Mouse (Mus musculus): ENCODE measurements at regions not wholly inside any gene's neighbourhood (a gene's known extent, or its start where the extent isn't known, plus 50 kb on each side); places are given as distances from the start of the nearest gene placed in this dataset.

DNA sequence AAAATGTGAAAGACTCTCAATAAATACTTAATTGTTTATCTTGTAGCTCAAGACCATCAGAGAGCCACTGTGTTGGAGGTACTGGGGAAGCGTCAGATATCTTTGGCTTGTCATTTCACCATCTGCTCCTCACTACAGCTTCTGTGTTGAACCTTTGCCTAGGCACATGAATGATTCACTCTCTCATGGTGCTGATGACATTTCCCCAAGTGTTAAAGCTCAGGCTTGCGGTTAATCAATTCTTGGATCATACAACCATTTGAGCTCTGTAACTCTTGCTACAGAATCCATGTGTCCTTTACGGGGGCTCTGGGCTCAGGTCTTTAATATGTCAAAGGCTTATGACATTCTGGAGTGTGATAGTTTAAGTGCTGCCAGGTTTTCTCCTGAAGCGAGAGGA, 969.8 kb downstream of the Car8 start:
- no peak for TF ChIP-seq CTCF (IDR thresholded peaks at IDR 0.05; ENCODE audit: borderline replicate concordance, extremely low read depth, insufficient read depth, insufficient read length)
- TF ChIP-seq POLR2A (IDR thresholded peaks at IDR 0.05; ENCODE audit: borderline replicate concordance, extremely low read depth, insufficient read depth, insufficient read length, poor library complexity, severe bottlenecking): no peak

Data from brain, embryonic 14.5 days (tissue).